Mouse (Mus musculus) embryonic facial prominence, embryonic 13.5 days (tissue): ENCODE measurements around the gene Camkk1. TPM values are rescaled to one million over a fixed set of nuclear protein-coding genes. Genes with fewer than 3 reads are reported as not detected.

Experiments
- ATAC-seq: fragments of 200-750 bp; cut with Nextera tagmentation; 2 replicates; pipeline ENCODE4 v1.8.0; 2017; ENCODE audit warnings: low read depth; ENCODE audit not compliant: insufficient number of reproducible peaks, insufficient read depth, low FRiP score, low TSS enrichment
- H3K27ac ChIP-seq: fragments of 300-500 bp; sonication (generic); 2 replicates; pipeline ENCODE4 v1.5.1; 2015; ENCODE audit warnings: moderate library complexity, mild to moderate bottlenecking, inconsistent platforms
- H3K27me3 ChIP-seq: fragments of 300-500 bp; sonication (generic); 2 replicates; pipeline ENCODE4 v1.6.1; 2015; ENCODE audit warnings: mild to moderate bottlenecking, inconsistent platforms
- H3K36me3 ChIP-seq: fragments of 300-500 bp; sonication (generic); 2 replicates; pipeline ENCODE4 v1.6.1; 2015; ENCODE audit warnings: mild to moderate bottlenecking, inconsistent platforms
- H3K4me1 ChIP-seq: fragments of 300-500 bp; sonication (generic); 2 replicates; pipeline ENCODE4 v1.6.1; 2015; ENCODE audit warnings: inconsistent platforms
- H3K4me2 ChIP-seq: fragments of 300-500 bp; sonication (generic); 2 replicates; pipeline ENCODE4 v1.6.1; 2015; ENCODE audit warnings: moderate library complexity, mild to moderate bottlenecking, inconsistent platforms
- H3K4me3 ChIP-seq: fragments of 300-500 bp; sonication (generic); 2 replicates; pipeline ENCODE4 v1.5.1; 2015; ENCODE audit warnings: mild to moderate bottlenecking, inconsistent platforms
- H3K9ac ChIP-seq: fragments of 300-500 bp; sonication (generic); 2 replicates; pipeline ENCODE4 v1.6.1; 2015; ENCODE audit warnings: mild to moderate bottlenecking, inconsistent platforms
- H3K9me3 ChIP-seq: fragments of 300-500 bp; sonication (generic); 2 replicates; pipeline ENCODE4 v1.6.1; 2016; ENCODE audit warnings: inconsistent platforms
- WGBS: fragments of 180-500 bp; shearing (Covaris S2); methylation state at CpG from one replicate; pipeline ENCODE4 v1.1.7; 2015; ENCODE audit warnings: mixed read lengths; 5-methylcytosine and 5-hydroxymethylcytosine counted together
- polyA plus RNA-seq: library from polyadenylated mRNA; unstranded; fragments of >200 nt; fragmentation: Nextera tagmentation; extraction: Ambion mirVana; gene quantifications from 2 replicates; pipeline ENCODE4 v1.2.1, GENCODE M21; 2015

Gene Camkk1
- polyA plus RNA-seq, 1 experiment from 2014 or later = 8.6 TPM

- H3K4me1 ChIP-seq = no peaks in the 10 kb centered on the region
- no peak for ATAC-seq
- H3K36me3 ChIP-seq = peaks cover 87% of the 10 kb centered on the region
- H3K9me3 ChIP-seq = no peaks in the 10 kb centered on the region
- H3K27ac ChIP-seq = no peak overlapping the region
- 80% methylated on average over 3 of the region's 3 CpGs for WGBS
- H3K27me3 ChIP-seq = no peaks in the 10 kb centered on the region
- no peak overlapping the region for H3K9ac ChIP-seq
- H3K4me3 ChIP-seq = no peak overlapping the region
- H3K4me2 ChIP-seq = no peak overlapping the region
Observed at GRCm38 (mm10) chr11:73071839-73072238, 53.0 kb downstream of the Camkk1 start.

- H3K36me3 ChIP-seq = peaks cover 86% of the 10 kb centered on the region
- 85% methylated on average over 4 of the region's 4 CpGs for WGBS
- no peak for ATAC-seq
Observed at GRCm38 (mm10) chr11:73076295-73076694, 57.5 kb downstream of the Camkk1 start.

DNA sequence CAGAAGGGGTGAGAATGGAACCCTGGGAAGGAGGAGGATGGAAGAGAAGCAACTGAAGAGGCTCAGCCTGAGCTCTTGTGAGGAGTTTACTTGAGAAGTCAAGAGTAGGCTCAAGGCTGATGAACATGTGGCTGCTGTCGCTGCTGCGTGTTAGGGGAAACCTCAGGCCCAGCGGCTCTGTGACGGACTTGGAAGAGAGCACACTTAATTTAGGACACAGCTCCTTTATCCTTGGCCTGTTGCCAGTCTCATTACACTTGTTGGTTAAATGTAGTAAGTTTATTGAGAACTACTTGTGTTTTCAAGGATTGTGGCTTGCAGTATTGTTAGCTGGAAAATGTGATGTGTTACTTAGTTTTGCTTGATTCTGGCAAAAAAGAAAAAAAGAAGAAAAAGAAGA lies 57.9 kb downstream of the Camkk1 start:
- WGBS = 75% methylated on average over 4 of the region's 4 CpGs
- H3K4me1 ChIP-seq = no peaks in the 10 kb centered on the region
- no peak overlapping the region for H3K9ac ChIP-seq
- no peak overlapping the region for H3K4me2 ChIP-seq
- H3K36me3 ChIP-seq = peaks cover 91% of the 10 kb centered on the region
- no peaks in the 10 kb centered on the region for H3K9me3 ChIP-seq
- H3K4me3 ChIP-seq = no peak overlapping the region
- H3K27me3 ChIP-seq = no peaks in the 10 kb centered on the region
- no peak overlapping the region for H3K27ac ChIP-seq
- no peak for ATAC-seq

More at GRCm38 (mm10) chr11:73076295-73076694, 57.5 kb downstream of the Camkk1 start:
- no peak overlapping the region for H3K27ac ChIP-seq
- no peak overlapping the region for H3K9ac ChIP-seq
- H3K4me2 ChIP-seq = no peak overlapping the region
- no peaks in the 10 kb centered on the region for H3K9me3 ChIP-seq
- H3K4me3 ChIP-seq = no peak overlapping the region
- no peaks in the 10 kb centered on the region for H3K27me3 ChIP-seq
- H3K4me1 ChIP-seq = no peaks in the 10 kb centered on the region

- Histone ChIP-seq H3K4me1 (no peaks in the 10 kb centered on the region), H3K9me3 (no peaks in the 10 kb centered on the region)
Observed at GRCm38 (mm10) chr11:73077211-73077720, 58.5 kb downstream of the Camkk1 start.

DNA sequence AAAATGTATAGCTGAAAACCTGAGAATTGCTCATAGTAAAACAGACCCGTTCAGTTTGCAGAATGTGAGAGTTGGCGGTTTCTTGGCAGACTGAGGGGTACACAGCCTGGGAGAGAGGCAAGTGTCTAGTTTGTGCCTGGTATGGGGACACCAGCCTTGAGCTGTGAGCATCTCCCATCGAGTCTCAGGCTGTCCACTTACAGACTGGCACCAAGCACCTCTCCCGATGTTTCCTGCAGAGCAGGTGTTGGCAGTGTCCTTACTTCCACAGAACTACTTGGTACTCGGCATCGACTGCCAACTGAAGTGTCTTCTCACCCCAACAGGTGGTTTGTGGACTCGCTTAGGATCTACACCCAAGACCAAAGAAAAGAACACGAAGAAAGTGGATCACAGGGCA lies 59.8 kb downstream of the Camkk1 start:
- Histone ChIP-seq H3K9me3 (no peaks in the 10 kb centered on the region), H3K27ac (no peak overlapping the region), H3K36me3 (peaks cover 91% of the 10 kb centered on the region), H3K4me2 (no peak overlapping the region), H3K4me1 (no peaks in the 10 kb centered on the region), H3K4me3 (no peak overlapping the region), H3K27me3 (no peaks in the 10 kb centered on the region), H3K9ac (no peak overlapping the region)
- no peak for ATAC-seq
- WGBS = 94% methylated on average over 8 of the region's 8 CpGs

More at GRCm38 (mm10) chr11:73077211-73077720, 58.5 kb downstream of the Camkk1 start:
- Histone ChIP-seq H3K27me3 (no peaks in the 10 kb centered on the region), H3K36me3 (peaks cover 95% of the 10 kb centered on the region), H3K4me3 (no peak overlapping the region), H3K27ac (no peak overlapping the region), H3K4me2 (no peak overlapping the region), H3K9ac (no peak overlapping the region)
- WGBS = 80% methylated on average over 6 of the region's 6 CpGs
- no peak for ATAC-seq

DNA sequence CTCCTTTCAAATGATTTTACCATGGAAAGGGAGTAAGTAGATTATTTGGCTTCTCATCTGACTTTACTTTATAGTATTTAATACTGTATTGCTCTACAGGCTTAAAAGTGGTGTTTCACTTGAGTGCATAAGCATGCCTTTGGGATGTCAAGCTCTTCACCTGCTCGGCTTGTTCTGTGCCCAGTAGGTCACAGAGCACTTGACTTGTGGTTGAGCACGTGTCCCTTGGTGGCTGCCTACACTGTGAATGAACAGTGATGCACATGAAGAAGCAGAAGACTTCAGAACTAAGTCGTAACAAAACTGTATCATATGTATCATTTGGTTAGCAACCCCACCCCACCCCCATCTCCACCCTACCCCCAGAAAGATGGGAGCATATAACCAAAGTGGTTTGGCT lies 61.5 kb downstream of the Camkk1 start:
- H3K4me3 ChIP-seq = no peak overlapping the region
- WGBS = 90% methylated on average over 3 of the region's 3 CpGs
- peaks cover 9% of the 10 kb centered on the region for H3K4me1 ChIP-seq
- no peaks in the 10 kb centered on the region for H3K27me3 ChIP-seq
- no peak for ATAC-seq
- no peaks in the 10 kb centered on the region for H3K9me3 ChIP-seq
- no peak overlapping the region for H3K4me2 ChIP-seq
- peaks cover 87% of the 10 kb centered on the region for H3K36me3 ChIP-seq
- no peak overlapping the region for H3K27ac ChIP-seq
- no peak overlapping the region for H3K9ac ChIP-seq

DNA sequence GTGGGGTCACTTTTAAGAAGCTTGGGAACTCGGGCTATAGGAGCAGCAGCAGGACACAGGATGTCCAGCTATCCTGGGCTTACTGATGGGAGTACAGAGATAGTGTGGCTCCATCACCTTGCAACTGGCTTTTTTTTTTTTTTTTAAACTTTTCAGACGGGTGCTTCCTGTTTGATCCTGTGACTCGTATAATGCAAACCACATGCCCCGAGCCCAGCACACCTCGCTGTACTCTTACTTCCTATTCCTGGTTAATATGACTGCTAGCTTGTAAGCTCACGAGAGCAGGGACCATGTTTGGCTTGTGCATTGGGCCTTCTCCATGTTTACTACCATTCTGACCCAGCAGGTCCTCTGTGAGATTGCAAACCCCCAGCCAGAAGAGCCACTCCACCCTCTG lies 65.5 kb downstream of the Camkk1 start:
- Histone ChIP-seq H3K4me3 (no peak overlapping the region), H3K9ac (no peak overlapping the region), H3K4me1 (peaks cover 25% of the 10 kb centered on the region), H3K4me2 (no peak overlapping the region), H3K9me3 (no peaks in the 10 kb centered on the region), H3K27ac (no peak overlapping the region), H3K36me3 (peaks cover 51% of the 10 kb centered on the region), H3K27me3 (no peaks in the 10 kb centered on the region)
- no peak for ATAC-seq
- 32% methylated on average over 6 of the region's 6 CpGs for whole genome bisulfite sequencing

DNA sequence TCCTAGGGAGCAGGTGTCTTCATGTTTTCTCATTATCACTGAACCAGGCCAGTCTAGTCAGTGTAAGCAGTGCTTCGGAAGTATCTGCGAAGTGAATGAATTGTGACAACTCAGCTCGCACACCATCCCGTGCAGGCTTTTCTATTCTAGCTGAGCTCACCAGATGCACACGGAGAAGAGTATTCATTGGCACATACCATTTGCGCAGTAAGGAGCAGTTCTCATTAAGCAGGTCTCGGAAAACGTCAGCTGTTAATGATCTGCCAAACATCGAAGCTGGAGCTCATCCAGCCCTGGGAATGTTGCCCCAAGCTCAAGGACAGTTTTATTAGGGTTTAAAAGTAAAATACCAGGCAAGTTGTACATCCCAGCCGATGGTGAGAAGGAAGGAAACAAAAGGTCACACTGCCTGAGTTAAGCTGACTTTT lies 66.0 kb downstream of the Camkk1 start:
- Histone ChIP-seq H3K4me1 (peaks cover 25% of the 10 kb centered on the region), H3K9me3 (no peaks in the 10 kb centered on the region), H3K27ac (0 out of 2 replicates have a peak overlapping the region, but pooled peaks have one; percentile 34), H3K36me3 (peaks cover 46% of the 10 kb centered on the region), H3K27me3 (no peaks in the 10 kb centered on the region), H3K4me3 (no peak overlapping the region), H3K4me2 (no peak overlapping the region), H3K9ac (no peak overlapping the region)
- WGBS = 74% methylated on average over 10 of the region's 10 CpGs
- ATAC-seq = no peak

DNA sequence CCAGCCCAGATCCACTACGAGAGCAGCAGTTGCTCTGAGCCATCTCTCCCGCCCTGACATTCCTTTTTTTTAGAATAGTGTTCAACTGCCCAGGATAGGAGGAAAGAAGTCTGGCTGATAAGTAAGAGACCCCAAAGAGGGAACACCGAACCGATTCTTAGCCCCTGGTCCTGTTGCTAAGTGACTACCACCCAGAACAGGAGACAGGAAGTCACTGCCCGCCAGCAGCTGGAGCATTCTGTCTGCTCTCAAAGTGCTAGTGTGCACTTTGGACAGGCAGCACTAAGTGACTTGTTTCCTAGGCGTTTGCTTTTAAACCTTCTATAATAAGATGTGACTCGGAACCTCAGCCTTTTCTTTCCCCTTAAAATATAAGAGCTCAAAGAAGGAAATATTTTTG lies 66.6 kb downstream of the Camkk1 start:
- 64% methylated on average over 7 of the region's 7 CpGs for WGBS
- ATAC-seq = no peak

DNA sequence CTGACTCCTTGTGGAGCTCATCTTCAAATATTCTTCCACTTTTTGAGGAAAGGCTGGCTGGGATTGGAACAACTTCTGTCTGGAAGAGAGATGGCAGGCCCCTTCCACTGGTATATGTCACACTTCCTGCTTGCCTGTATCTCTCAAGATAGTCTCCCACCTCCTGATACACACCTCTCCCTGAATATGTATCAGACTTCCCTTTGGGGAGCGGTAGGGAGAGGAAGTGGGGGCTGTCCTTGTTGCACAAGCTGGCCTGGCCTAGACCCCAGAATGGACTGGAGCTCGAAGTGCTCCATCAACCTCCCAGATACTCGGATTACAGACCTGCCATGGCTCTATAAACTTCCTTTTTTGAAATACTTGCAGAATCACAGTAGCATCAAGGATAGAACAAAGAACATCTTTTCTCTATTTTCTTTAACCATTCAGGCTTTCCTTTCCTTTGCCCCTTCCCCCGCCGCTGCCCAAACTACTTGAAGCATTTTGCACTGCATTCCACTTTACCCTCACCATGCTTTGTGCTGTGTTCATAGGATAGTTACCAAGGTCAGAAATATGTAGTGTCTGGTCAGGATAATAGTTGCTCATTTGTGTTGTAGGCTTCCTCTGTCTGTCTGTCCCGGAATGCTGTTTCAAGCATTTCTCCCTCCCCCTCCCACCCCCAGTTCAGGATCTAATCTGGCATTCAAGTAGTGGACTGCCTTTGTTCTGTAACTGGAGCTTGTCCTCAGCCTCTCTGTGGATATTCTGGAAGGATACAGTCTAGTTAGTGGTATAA lies 69.1 kb downstream of the Camkk1 start:
- Histone ChIP-seq H3K4me1 (peaks cover 25% of the 10 kb centered on the region), H3K4me2 (no peak overlapping the region), H3K27me3 (no peaks in the 10 kb centered on the region), H3K4me3 (no peak overlapping the region), H3K9ac (no peak overlapping the region), H3K27ac (no peak overlapping the region; the same call in 1 of the 2 replicates), H3K9me3 (no peaks in the 10 kb centered on the region), H3K36me3 (peaks cover 17% of the 10 kb centered on the region)
- ATAC-seq = no peak
- 54% methylated on average over 6 of the region's 6 CpGs for WGBS

More for the DNA sequence above, 66.6 kb downstream of the Camkk1 start:
- Histone ChIP-seq H3K4me3 (no peak overlapping the region), H3K9me3 (no peaks in the 10 kb centered on the region), H3K4me2 (no peak overlapping the region), H3K27me3 (no peaks in the 10 kb centered on the region), H3K4me1 (peaks cover 25% of the 10 kb centered on the region), H3K36me3 (peaks cover 41% of the 10 kb centered on the region), H3K9ac (no peak overlapping the region), H3K27ac (0 out of 2 replicates have a peak overlapping the region, but pooled peaks have one; percentile 34)

- H3K4me3 ChIP-seq = no peak within 1 kb of the TSS
- ATAC-seq = no peak
- H3K4me2 ChIP-seq = no peak within 1 kb of the TSS
- no peaks in the 10 kb centered on the region for H3K27me3 ChIP-seq
- peaks cover 16% of the 10 kb centered on the region for H3K4me1 ChIP-seq
- 82% methylated on average over 4 of the region's 4 CpGs for whole genome bisulfite sequencing
- H3K9me3 ChIP-seq = no peaks in the 10 kb centered on the region
- peaks cover under 1% of the 10 kb centered on the region; the same call in 1 of the 2 replicates for H3K36me3 ChIP-seq
- no peak within 1 kb of the TSS for H3K27ac ChIP-seq
- H3K9ac ChIP-seq = no peak within 1 kb of the TSS
Observed at GRCm38 (mm10) chr11:73090283-73090682, 71.5 kb downstream of the Camkk1 start, which contains the start of gene Itgae. Itgae (plus strand) TSS chr11:73090583.

GRCm38 (mm10) chr11:73090826-73091225 lies 72.0 kb downstream of the Camkk1 start:
- ATAC-seq = no peak
- H3K27ac ChIP-seq = no peak overlapping the region
- no peaks in the 10 kb centered on the region for H3K27me3 ChIP-seq
- H3K4me3 ChIP-seq = no peak overlapping the region
- no peaks in the 10 kb centered on the region for H3K36me3 ChIP-seq
- no peak overlapping the region for H3K4me2 ChIP-seq
- H3K9ac ChIP-seq = no peak overlapping the region
- no peaks in the 10 kb centered on the region for H3K9me3 ChIP-seq
- 90% methylated on average over 2 of the region's 2 CpGs for WGBS
- H3K4me1 ChIP-seq = peaks cover 14% of the 10 kb centered on the region
